Mouse (Mus musculus) bone marrow, adult 2 months (tissue): ENCODE data around the gene Lamtor5. TPM values are rescaled to one million over a fixed set of nuclear protein-coding genes. Genes with fewer than 3 reads are reported as not detected.

ENCODE experiments used
- H3K27ac ChIP-seq: fragments of 200-500 bp; 2 replicates; pipeline ENCODE4 v1.5.1; 2012; ENCODE audit warnings: low read depth, mild to moderate bottlenecking, control low read depth, inconsistent platforms, low read length; ENCODE audit not compliant: control insufficient read depth, poor library complexity, insufficient read depth
- H3K4me1 ChIP-seq: fragments of 200-500 bp; 2 replicates; pipeline ENCODE4 v1.6.1; 2011; ENCODE audit warnings: low read length; ENCODE audit not compliant: control insufficient read depth, insufficient read depth
- H3K4me3 ChIP-seq: fragments of 200-500 bp; replicated peaks from 2 replicates; pipeline ENCODE3; 2011; ENCODE audit warnings: mild to moderate bottlenecking, low read depth, low read length, control low read depth; ENCODE audit not compliant: control insufficient read depth
- CTCF ChIP-seq: fragments of 200-500 bp; IDR thresholded peaks from 2 replicates; pipeline ENCODE4 v1.5.1; 2011; ENCODE audit warnings: low read length, control low read depth; ENCODE audit not compliant: control insufficient read depth, insufficient read depth
- POLR2A ChIP-seq: fragments of 200-500 bp; IDR thresholded peaks from 2 replicates; pipeline ENCODE4 v1.6.1; 2011; ENCODE audit warnings: low read depth, mild to moderate bottlenecking, control low read depth, low read length, borderline replicate concordance; ENCODE audit not compliant: control insufficient read depth
- WGBS: fragments of 180-500 bp; shearing (Covaris S2); methylation state at CpG from one replicate; pipeline ENCODE4 v1.1.7; 2018; 5-methylcytosine and 5-hydroxymethylcytosine counted together
- polyA plus RNA-seq: library from polyadenylated mRNA; stranded (reverse); fragments of >200 nt; gene quantifications from 2 replicates; pipeline ENCODE4 v1.2.4, GENCODE M21; 2011; ENCODE audit warnings: low replicate concordance; ENCODE audit not compliant: missing spikeins, insufficient read depth, insufficient read length

Lamtor5 gene
- polyA plus RNA-seq, 1 experiment, result 57.7 TPM

GRCm38 (mm10) chr3:107256724-107257123, 21.9 kb upstream of the Lamtor5 start:
- H3K4me3 ChIP-seq, result no peak overlapping the region
- 75% methylated on average over 7 of the region's 7 CpGs for WGBS
- no peak for TF ChIP-seq CTCF
- no peak for TF ChIP-seq POLR2A
- H3K27ac ChIP-seq, result no peak overlapping the region
- no peaks in the 10 kb centered on the region; the same call in 1 of the 2 replicates for H3K4me1 ChIP-seq

GRCm38 (mm10) chr3:107257924-107258323, 20.7 kb upstream of the Lamtor5 start:
- TF ChIP-seq CTCF, result no peak
- TF ChIP-seq POLR2A, result no peak
- no peaks in the 10 kb centered on the region; the same call in 1 of the 2 replicates for H3K4me1 ChIP-seq
- 48% methylated on average over 5 of the region's 5 CpGs for WGBS
- no peak overlapping the region for H3K27ac ChIP-seq
- no peak overlapping the region for H3K4me3 ChIP-seq

GRCm38 (mm10) chr3:107260956-107261850, 17.5 kb upstream of the Lamtor5 start:
- peak overlapping the region; percentile 52 for H3K27ac ChIP-seq
- H3K4me1 ChIP-seq, result no peaks in the 10 kb centered on the region; the same call in 1 of the 2 replicates
- WGBS, result 54% methylated on average over 8 of the region's 8 CpGs
- no peak for TF ChIP-seq POLR2A
- no peak for TF ChIP-seq CTCF
- H3K4me3 ChIP-seq, result no peak overlapping the region

GRCm38 (mm10) chr3:107261851-107262165, 16.9 kb upstream of the Lamtor5 start:
- WGBS, result 55% methylated on average over 7 of the region's 7 CpGs
- Histone ChIP-seq H3K4me1 (no peaks in the 10 kb centered on the region; the same call in 1 of the 2 replicates), H3K27ac (no peak overlapping the region), H3K4me3 (no peak overlapping the region)
- TF ChIP-seq POLR2A (no peak), CTCF (no peak)

GRCm38 (mm10) chr3:107266814-107267345, 11.8 kb upstream of the Lamtor5 start:
- TF ChIP-seq POLR2A, result no peak
- TF ChIP-seq CTCF, result no peak
- Histone ChIP-seq H3K27ac (no peak overlapping the region), H3K4me3 (no peak overlapping the region), H3K4me1 (no peaks in the 10 kb centered on the region)
- WGBS, result 78% methylated on average over 2 of the region's 2 CpGs

GRCm38 (mm10) chr3:107272433-107272832, 6.2 kb upstream of the Lamtor5 start:
- 73% methylated on average over 3 of the region's 3 CpGs for WGBS
- H3K4me3 ChIP-seq, result no peak overlapping the region
- no peak for TF ChIP-seq CTCF
- TF ChIP-seq POLR2A, result no peak
- no peaks in the 10 kb centered on the region for H3K4me1 ChIP-seq
- no peak overlapping the region for H3K27ac ChIP-seq

GRCm38 (mm10) chr3:107273820-107274219, 4.8 kb upstream of the Lamtor5 start:
- Histone ChIP-seq H3K27ac (no peak overlapping the region), H3K4me1 (no peaks in the 10 kb centered on the region), H3K4me3 (no peak overlapping the region)
- WGBS, result 11% methylated on average over 3 of the region's 3 CpGs
- TF ChIP-seq CTCF (peak; percentile 66), POLR2A (no peak)

- no peak overlapping the region for H3K27ac ChIP-seq
- no peak for TF ChIP-seq CTCF
- TF ChIP-seq POLR2A, result no peak
- H3K4me3 ChIP-seq, result no peak overlapping the region
- 65% methylated on average over 5 of the region's 5 CpGs for WGBS
- H3K4me1 ChIP-seq, result no peaks in the 10 kb centered on the region
Observed at GRCm38 (mm10) chr3:107275351-107275750, 3.3 kb upstream of the Lamtor5 start.

GRCm38 (mm10) chr3:107275996-107276395, 2.7 kb upstream of the Lamtor5 start:
- Histone ChIP-seq H3K4me1 (no peaks in the 10 kb centered on the region), H3K4me3 (no peak overlapping the region), H3K27ac (no peak overlapping the region)
- TF ChIP-seq POLR2A (no peak), CTCF (no peak)
- WGBS, result 64% methylated on average over 4 of the region's 4 CpGs
